46 mouse cellular contexts compared by ENCODE assay signal in the genomic region with DNA sequence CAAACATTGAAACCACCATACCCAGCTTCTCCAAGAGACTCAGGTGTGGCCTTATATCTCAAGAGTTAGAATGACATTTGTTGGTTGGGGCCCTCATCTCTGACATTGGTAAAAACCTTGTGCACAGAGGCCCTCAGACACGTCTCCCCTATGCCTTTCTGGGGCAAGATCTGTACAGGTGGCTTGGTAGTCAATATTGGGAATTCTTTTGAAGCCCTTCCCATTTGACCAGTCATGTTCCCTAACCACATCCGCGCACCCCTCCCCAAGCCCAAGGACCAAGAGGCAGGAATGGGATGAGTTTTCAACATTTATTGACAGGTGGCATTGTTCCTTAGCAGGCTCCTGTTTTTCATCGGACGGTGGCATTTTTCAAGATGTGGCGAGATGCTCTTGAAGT. TPM values are rescaled to one million over a fixed set of nuclear protein-coding genes. Genes with fewer than 3 reads are reported as not detected.
"Had no signal": no experiment of that assay in that cellular context is flagged by ENCODE, and none has a peak within 500 bp of the region (broad histone marks: within the 10 kb centered on the region; RNA-seq: fewer than 3 reads in every experiment).

A gene (minus strand): TSS at position 101 of the 400 bp plus-strand sequence.

- H3K4me1 ChIP-seq: limb, embryonic 12.5 days; limb, embryonic 13.5 days; liver, embryonic 12.5 days; liver, embryonic 13.5 days; liver, embryonic 15.5 days; lung, embryonic 15.5 days; midbrain, embryonic 10.5 days; midbrain, embryonic 12.5 days; midbrain, embryonic 13.5 days; midbrain, embryonic 15.5 days had no signal

- H3K36me3 ChIP-seq: limb, embryonic 10.5 days; limb, embryonic 12.5 days; limb, embryonic 13.5 days; limb, embryonic 15.5 days; liver, embryonic 12.5 days; liver, embryonic 13.5 days; liver, embryonic 15.5 days; lung, embryonic 15.5 days; midbrain, embryonic 10.5 days; midbrain, embryonic 12.5 days; midbrain, embryonic 13.5 days; midbrain, embryonic 15.5 days had no signal

- H3K27ac ChIP-seq: left cerebral cortex, adult 2 months; limb, embryonic 10.5 days; limb, embryonic 12.5 days; limb, embryonic 13.5 days; limb, embryonic 15.5 days; liver, embryonic 12.5 days; liver, embryonic 13.5 days; liver, embryonic 14.5 days; liver, embryonic 15.5 days; lung, embryonic 15.5 days; macrophage; midbrain, embryonic 10.5 days; midbrain, embryonic 12.5 days; midbrain, embryonic 13.5 days; midbrain, embryonic 15.5 days had no signal

- ATAC-seq: liver, embryonic 12.5 days; liver, postnatal 0 days; lung, postnatal 0 days; midbrain, embryonic 13.5 days; midbrain, embryonic 15.5 days; midbrain, embryonic 16.5 days had no signal

- DNase-seq: left cerebral cortex, postnatal 4 days; liver; liver, embryonic 13.5 days; liver, postnatal 0 days; lung, adult 18-20 months; lung, adult 2 months; lung, embryonic 14.5 days; lung, postnatal 10 days; lung, postnatal 14 days; lung, postnatal 36 days; lung, postnatal 4 days; midbrain, embryonic 14.5 days had no signal

- H3K27me3 ChIP-seq: midbrain, embryonic 15.5 days had no signal

- H3K4me3 ChIP-seq: left cerebral cortex, adult 2 months; limb, embryonic 10.5 days; limb, embryonic 12.5 days; limb, embryonic 13.5 days; limb, embryonic 15.5 days; liver, embryonic 12.5 days; liver, embryonic 13.5 days; liver, embryonic 15.5 days; lung, embryonic 15.5 days; megakaryocyte, embryonic 14.5 days; midbrain, embryonic 10.5 days; midbrain, embryonic 12.5 days; midbrain, embryonic 13.5 days; midbrain, embryonic 15.5 days; myocyte had no signal

RNA-seq across cellular contexts. Expression of the gene that starts here (rescaled TPM):
- total RNA-seq: left cerebral cortex, adult 2 months; left cerebral cortex, adult 8-10 months; left cerebral cortex, postnatal 10 days; left cerebral cortex, postnatal 14 days; left cerebral cortex, postnatal 25 days; left cerebral cortex, postnatal 36 days; left cerebral cortex, postnatal 4 days; liver, adult 2 months; megakaryocyte progenitor cell, adult 5-6 weeks; megakaryocyte, adult 5-6 weeks; megakaryocyte-erythroid progenitor cell, adult 5-6 weeks; midbrain, postnatal 0 days had no signal
- polyA plus RNA-seq: limb, embryonic 10.5 days; limb, embryonic 11.5 days; limb, embryonic 12.5 days; limb, embryonic 13.5 days; limb, embryonic 14.5 days; limb, embryonic 15.5 days; liver, adult 2 months; liver, embryonic 11.5 days; liver, embryonic 12.5 days; liver, embryonic 13.5 days; liver, embryonic 14.5 days; liver, embryonic 15.5 days; liver, embryonic 16.5 days; liver, postnatal 0 days; lung, embryonic 14.5 days; lung, embryonic 15.5 days; lung, embryonic 16.5 days; lung, postnatal 0 days; macrophage; midbrain, embryonic 10.5 days; midbrain, embryonic 11.5 days; midbrain, embryonic 12.5 days; midbrain, embryonic 13.5 days; midbrain, embryonic 14.5 days; midbrain, embryonic 15.5 days; midbrain, embryonic 16.5 days; midbrain, postnatal 0 days; myocyte had no signal
